Mouse (Mus musculus): ENCODE data around the gene Tspan11.

The Tspan11 gene

DNA sequence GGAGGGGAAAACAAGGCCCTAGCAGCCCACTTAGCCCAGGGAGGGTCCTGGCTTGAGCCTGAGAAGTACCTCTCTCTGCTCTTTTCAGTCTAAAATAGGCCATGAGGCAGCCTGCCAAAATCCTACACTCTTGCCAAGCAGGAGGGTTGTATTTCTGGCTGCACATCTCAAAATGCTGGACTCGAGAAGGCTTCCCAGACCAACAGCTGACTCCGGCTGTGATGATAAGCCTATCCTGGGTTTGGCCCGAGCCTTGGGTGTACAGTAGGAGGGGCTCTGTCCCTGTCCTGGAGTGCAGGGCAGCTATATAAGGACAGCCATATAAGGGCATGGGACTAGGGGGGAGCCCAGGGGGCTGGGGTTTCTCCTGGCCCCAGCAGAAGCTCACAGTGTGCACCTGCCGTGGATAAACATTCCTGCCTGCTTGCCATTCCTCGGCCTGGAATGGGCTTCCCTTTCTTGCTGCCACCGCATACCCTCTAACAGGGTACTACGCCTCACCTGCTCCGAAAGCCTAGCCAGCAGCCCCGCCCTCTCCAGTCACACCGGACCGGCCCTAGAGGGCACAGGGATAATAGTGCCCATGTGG is 102.3 kb downstream of the Tspan11 start:
- DNase-seq (ENCODE audit: low read depth, low spot score): no peak

GRCm38 (mm10) chr6:127991509-127992176 is 104.3 kb downstream of the Tspan11 start:
- DNase-seq (ENCODE audit: low read depth, low spot score): no peak

- no peak for DNase-seq (ENCODE audit: low read depth, low spot score)
Measured at GRCm38 (mm10) chr6:127992993-127993392, 105.6 kb downstream of the Tspan11 start.

DNA sequence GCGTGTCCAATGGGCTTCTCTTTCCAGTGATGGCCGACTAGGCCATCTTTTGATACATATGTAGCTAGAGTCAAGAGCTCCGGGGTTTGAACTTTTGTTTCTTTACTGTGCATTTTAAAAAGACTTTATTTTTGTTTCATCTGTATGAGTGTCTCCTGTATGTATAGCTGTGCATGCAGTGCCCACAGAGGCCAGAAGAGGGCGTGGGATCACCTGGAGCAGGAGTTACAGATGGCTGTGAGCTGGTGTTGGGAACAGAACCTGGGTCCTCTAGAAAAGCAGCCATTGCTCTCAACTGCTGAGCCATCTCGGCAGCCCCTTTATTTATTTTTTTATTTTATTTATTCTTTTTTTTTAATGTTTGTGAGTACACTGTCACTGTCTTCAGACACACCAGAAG is 109.5 kb downstream of the Tspan11 start:
- no peak for DNase-seq (ENCODE audit: low read depth, low spot score)

DNA sequence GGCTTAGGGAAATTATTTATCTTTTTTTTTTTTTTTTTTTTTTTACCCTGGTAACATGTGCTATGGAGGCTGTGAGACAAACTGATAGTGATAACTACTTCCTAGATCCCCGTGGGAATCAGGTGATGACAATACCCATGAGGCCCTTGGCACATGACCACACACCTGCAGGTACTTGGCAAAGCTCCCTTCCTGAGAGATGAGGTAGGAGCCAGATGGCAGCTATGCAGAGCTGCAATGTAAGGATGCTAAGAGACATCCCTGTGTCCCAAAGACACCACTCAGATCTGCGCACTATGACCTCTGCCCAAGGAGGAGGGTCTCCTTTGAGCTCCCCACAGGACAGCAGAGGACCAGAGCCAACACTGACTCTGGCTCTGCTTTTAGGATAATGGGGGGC is 111.7 kb downstream of the Tspan11 start:
- no peak for DNase-seq (ENCODE audit: low read depth, low spot score)

- no peak for DNase-seq (ENCODE audit: low read depth, low spot score)
Measured at GRCm38 (mm10) chr6:128000777-128001176, 113.4 kb downstream of the Tspan11 start.

DNA sequence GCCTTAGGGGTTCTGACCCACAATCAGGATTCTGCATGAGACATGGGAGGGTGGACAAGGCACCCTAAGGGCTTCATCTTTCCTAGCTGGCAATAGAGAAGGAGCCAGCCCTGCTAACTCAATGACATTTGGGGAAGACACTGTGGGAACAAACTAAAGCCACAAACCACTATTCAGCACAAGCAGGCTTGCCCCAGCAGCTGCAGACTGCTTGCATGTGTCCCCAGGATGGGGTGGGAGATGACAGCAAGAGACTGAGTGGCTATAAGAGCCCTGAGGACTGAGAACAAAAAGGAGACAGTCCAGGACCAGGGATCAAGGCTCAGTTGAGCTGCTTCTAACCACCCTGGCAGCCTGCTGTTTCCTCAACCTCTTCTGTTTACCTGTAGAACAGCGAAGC is 114.2 kb downstream of the Tspan11 start:
- DNase-seq (ENCODE audit: low read depth, low spot score): no peak

GRCm38 (mm10) chr6:128002104-128002503 is 114.7 kb downstream of the Tspan11 start:
- DNase-seq (ENCODE audit: low read depth, low spot score): no peak

DNA sequence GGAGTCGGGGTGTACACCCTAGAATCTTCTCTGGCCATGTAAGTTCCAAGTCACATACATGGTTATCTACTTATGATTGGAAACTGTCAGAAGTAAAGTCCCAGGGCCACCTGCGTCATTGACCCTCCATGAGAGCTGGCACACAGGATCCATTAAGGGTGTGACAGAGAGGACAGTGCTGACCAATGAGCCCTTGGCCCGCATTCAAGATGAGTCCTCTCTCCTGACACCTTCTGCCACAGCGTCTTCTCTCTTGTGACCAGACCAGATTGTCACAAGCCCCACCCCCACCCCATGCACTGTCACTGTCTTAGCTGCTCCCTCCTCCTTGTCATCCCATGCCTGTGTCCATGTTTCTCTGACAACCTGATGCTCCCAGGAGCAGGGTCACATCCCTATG is 115.3 kb downstream of the Tspan11 start:
- DNase-seq (ENCODE audit: low read depth, low spot score): no peak

- no peak for DNase-seq (ENCODE audit: low read depth, low spot score)
Measured at GRCm38 (mm10) chr6:128003542-128003941, 116.2 kb downstream of the Tspan11 start.

Measured in c-Kit-negative CD71-positive TER-119-positive erythroid progenitor cells, embryonic 14.5 days (primary cell).